Mouse (Mus musculus): ENCODE results near the gene Hnrnph3. TPM values are rescaled to one million over a fixed set of nuclear protein-coding genes. Genes with fewer than 3 reads are reported as not detected.
"Not testable (repeated sequence)": the region's sequence is repeated elsewhere in the genome, so short reads cannot be mapped to it uniquely, and the experiment has no call there.

The Hnrnph3 gene
- polyA plus RNA-seq (2017; shearing (Covaris generic)): 100 to 1,000 TPM in 1 of 3 experiments, 10 to 100 TPM in 2; 61.1 to 117 (median 97.4) TPM

GRCm38 (mm10) chr10:63023749-63024579, at the start of gene Hnrnph3, which contains the start of gene Pbld2:
Hnrnph3 (minus strand) TSS chr10:63024217.
Pbld2 (plus strand) TSS chr10:63024315.
- peak; percentile 84 for ATAC-seq

GRCm38 (mm10) chr10:63065988-63066387, 42.0 kb upstream of the Hnrnph3 start:
- peak; percentile 77 for ATAC-seq

- ATAC-seq: no peak
These were observed 41.5 kb upstream of the Hnrnph3 start for GRCm38 (mm10) chr10:63065561-63065960.

GRCm38 (mm10) chr10:63064516-63064915, 40.5 kb upstream of the Hnrnph3 start:
- no peak for ATAC-seq

- no peak for ATAC-seq
These were observed 39.3 kb upstream of the Hnrnph3 start for GRCm38 (mm10) chr10:63063365-63063764.

- no peak for ATAC-seq
These were observed 38.7 kb upstream of the Hnrnph3 start for GRCm38 (mm10) chr10:63062696-63063095.

- no peak for ATAC-seq
These were observed 37.2 kb upstream of the Hnrnph3 start for GRCm38 (mm10) chr10:63061266-63061665.

- ATAC-seq: no peak
These were observed 36.4 kb upstream of the Hnrnph3 start for GRCm38 (mm10) chr10:63060406-63060805.

GRCm38 (mm10) chr10:63059862-63060261, 35.8 kb upstream of the Hnrnph3 start, which contains the start of gene Pbld1:
Pbld1 (plus strand) TSS chr10:63060162.
- no peak for ATAC-seq

GRCm38 (mm10) chr10:63056966-63057750, 33.1 kb upstream of the Hnrnph3 start:
- no peak for ATAC-seq

- ATAC-seq: no peak
These were observed 30.6 kb upstream of the Hnrnph3 start for GRCm38 (mm10) chr10:63054586-63054985.

- not testable (repeated sequence) for ATAC-seq
These were observed 30.1 kb upstream of the Hnrnph3 start for GRCm38 (mm10) chr10:63054071-63054470.

GRCm38 (mm10) chr10:63053007-63053406, 29.0 kb upstream of the Hnrnph3 start:
- ATAC-seq: no peak

GRCm38 (mm10) chr10:63052011-63052410, 28.0 kb upstream of the Hnrnph3 start:
- no peak for ATAC-seq

GRCm38 (mm10) chr10:63051267-63051666, 27.2 kb upstream of the Hnrnph3 start:
- ATAC-seq: no peak

GRCm38 (mm10) chr10:63049106-63049505, 25.1 kb upstream of the Hnrnph3 start:
- ATAC-seq: no peak

- ATAC-seq: no peak
These were observed 23.7 kb upstream of the Hnrnph3 start for GRCm38 (mm10) chr10:63047751-63048150.

- ATAC-seq: no peak
These were observed 19.1 kb upstream of the Hnrnph3 start for GRCm38 (mm10) chr10:63043154-63043553.

- no peak for ATAC-seq
These were observed 16.0 kb upstream of the Hnrnph3 start for GRCm38 (mm10) chr10:63039867-63040628.

- no peak for ATAC-seq
These were observed 14.7 kb upstream of the Hnrnph3 start for GRCm38 (mm10) chr10:63038571-63039320.

GRCm38 (mm10) chr10:63032956-63033355, 8.9 kb upstream of the Hnrnph3 start:
- no peak for ATAC-seq

- no peak for ATAC-seq
These were observed 8.2 kb upstream of the Hnrnph3 start for GRCm38 (mm10) chr10:63032267-63032666.
